Mouse (Mus musculus): Measurements from ENCODE around the gene Nid1.

GRCm38 (mm10) chr13:13537272-13538015 lies 100.1 kb downstream of the Nid1 start:
- no peak for TF ChIP-seq CTCF (IDR thresholded peaks at IDR 0.05; ENCODE audit: low read depth)
- no peak for TF ChIP-seq EP300 (optimal IDR thresholded peaks at IDR 0.05)

All from stomach, postnatal 0 days (tissue).